Mouse (Mus musculus): ENCODE measurements at regions not wholly inside any gene's neighbourhood (a gene's known extent, or its start where the extent isn't known, plus 50 kb on each side); places are given as distances from the start of the nearest gene placed in this dataset.
A peak's percentile ranks its signal among the peaks of the same experiment; 100 is the strongest.
"Not testable (repeated sequence)": the region's sequence is repeated elsewhere in the genome, so short reads cannot be mapped to it uniquely, and the experiment has no call there.

DNA sequence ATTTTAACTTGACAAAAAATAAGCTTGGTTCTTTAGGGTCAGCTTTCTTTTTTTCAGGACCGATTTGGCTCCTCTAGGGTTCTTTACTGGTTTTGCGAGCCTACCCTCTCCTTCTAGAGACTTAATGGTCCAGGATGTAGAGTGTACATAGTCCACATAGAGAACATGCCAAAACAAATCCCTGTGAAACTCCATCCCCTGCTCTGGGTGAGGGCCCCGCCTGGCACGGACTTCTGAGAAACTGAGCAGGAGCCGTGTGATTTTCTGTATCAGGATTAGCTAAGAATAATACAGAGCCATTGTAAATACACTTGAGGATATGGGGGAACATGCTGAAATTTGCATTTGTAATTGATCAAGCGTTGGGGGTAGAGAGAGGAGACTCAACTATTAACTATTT, 118.2 kb upstream of the Teddm2 start:
- no peak for DNase-seq

DNA sequence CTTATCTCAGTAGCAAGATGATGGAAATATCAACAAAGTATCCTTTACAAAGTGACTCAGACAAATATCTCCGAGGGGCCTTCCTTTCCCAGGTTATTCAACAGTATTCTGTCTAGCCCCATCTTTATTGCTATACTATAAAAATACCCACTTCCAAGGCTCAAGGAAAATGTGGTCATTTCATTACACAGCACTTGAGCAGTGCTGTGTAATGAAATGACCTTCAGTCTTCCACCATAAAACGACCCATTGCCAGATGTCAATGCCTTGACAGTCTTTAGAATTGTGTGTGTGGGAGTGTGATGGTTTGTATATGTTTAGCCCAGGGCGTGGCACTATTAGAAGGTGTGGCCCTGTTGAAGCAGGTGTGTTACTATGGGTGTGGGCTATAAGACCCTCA, 124.3 kb upstream of the Teddm2 start:
- no peak for DNase-seq

DNA sequence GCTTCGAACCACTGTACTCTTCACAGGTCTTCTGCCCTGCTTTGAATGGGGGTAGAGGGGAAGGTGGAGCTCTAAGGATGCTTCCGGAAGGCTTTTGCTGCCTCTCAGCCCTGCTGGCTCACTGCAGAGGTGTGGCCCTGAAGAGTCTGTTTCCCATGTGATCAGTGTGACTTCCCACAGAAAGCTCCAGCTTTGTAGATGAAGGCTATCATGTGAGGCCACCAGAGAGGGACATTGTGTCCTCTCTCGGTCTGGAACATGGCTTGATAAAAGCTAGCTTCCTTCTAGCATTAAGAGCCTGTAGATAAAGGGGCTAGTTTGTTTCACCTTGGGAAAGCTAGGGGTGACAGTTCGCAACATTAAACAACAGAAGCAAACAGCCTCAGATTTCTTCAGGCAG, 127.3 kb upstream of the Teddm2 start:
- DNase-seq: no peak

DNA sequence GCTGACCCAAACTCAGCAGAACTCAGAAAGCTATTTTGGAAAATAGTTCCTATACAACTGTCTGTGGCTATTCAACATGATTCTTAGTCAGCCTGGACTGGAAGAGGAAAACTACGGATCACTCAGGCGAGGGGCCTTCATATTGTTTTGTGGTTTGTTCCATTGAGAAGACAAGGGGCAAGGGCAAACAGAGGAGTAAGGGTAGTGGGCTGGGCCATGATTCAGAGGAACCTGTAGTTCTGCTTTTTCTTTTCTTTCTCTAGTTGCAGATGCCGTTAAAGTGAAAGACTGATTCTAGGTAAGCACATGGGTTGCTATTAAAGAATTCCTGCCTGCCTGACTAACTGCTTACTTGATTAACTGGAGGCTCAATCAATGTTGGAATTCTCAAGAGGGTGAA, 129.8 kb upstream of the Teddm2 start:
- DNase-seq: no peak

DNA sequence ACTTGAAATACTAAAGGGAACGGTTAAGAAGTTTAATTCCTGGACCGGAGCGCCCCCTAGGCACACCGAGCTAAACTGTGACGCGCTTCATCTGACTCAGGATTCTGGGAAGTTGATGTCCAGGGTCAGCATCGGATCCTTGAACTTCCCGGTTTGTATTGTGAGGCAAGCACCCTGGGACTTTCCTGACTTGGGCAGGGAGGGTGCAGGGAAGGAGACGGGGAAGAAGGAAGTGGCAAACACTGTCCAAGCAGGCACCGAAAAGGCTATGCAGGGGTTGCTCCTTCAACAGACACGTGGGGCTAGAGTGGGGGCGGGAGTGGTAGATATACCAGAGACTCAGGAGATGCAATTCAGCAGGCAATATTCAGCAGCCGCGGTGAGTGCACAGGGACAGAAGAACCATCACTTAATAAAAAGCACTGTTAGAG, 132.7 kb upstream of the Teddm2 start:
- DNase-seq: peak; percentile 88

DNA sequence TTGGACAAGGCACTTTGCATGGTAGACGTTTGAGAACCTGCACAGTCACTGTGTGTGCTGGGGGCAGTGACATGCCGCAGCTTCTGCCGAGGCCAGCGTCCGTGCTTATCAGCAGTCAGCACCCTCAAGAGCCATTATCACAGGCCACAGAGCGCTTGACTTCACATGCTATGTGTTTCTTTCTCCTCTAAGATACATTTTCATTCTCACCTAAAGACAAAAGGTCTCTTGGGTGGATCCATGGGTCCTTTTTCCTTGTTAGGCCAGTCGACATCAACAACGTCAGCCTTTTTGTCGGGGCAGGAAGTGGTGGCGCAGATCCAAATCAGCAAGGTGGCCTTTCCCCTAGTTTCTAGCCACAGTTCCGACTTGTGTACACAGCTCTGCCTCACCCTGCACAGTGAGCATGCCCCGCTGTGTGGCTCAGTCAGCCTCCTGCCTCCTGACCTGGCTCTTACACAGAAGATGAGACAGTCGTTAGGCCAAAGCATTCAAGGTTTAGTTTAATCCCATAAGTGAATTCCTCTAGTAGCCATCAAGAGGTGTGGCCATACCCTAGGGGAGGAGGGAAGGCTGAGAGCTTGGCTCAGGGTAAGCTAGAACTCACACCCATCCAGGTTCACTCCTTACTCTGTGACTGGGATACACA, 134.1 kb upstream of the Teddm2 start:
- DNase-seq: peak; percentile 72

DNA sequence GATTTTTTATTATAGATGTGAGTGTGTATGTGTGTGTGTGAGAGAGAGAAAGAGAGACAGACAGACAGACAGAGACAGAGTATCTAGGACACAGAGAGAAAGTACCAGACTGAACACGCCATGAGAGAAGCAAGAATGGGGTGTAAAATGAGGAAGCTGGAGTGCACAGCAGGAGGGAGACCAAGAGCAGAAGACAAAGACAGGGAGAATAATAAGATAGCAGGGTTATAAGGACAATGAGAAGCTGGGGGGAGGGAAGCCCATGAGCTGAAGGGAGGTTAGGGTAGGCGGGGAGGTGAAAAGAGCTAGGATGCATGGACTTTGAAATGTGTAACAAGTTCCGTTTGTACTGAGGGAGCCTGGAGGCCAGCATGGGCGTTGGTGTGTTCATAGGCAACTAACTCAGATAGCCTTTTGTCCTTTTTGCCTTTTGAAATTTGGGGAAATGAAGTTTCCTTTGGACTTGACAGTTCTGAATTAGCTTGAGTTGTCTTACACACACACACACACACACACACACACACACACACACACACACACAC, 136.8 kb upstream of the Teddm2 start:
- no peak for DNase-seq

DNA sequence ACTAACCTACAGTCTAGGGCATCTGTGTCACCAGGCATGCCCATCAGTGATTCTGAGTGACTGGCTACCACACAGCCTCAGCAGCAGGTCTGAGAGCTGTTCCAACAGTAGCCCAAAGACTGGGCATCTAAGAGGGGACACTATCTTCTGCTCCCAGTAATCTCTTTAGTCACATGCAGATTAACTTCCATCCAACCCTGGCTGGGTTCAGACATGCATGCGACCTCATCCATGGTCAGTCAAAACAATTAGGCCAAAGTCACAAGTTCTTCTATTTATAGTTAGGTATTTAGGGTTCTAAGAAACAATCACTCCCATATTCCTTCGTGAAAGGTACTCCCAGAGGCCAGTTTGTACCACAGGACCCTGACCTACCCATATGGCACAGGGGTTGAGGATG, 138.2 kb upstream of the Teddm2 start:
- DNase-seq: no peak

DNA sequence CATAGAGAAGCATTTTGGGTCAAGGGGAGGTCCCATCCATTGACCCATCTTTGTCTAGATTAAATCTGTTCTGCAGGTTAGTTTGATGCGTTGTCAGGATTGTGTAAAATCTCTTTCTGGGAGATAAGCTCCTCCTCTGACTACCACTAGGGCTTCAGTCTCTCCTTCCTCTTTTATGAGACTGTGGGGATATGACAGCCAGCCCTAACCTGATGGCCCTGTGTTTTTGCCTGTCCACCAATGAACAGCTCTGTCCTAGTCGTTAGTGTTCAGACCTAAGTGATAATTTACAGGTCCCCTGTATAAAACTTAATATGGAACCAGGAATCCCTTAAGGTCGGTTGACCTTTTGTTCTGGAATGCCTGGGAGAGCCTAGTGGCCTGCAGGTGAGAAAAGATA, 140.9 kb upstream of the Teddm2 start:
- no peak for DNase-seq

DNA sequence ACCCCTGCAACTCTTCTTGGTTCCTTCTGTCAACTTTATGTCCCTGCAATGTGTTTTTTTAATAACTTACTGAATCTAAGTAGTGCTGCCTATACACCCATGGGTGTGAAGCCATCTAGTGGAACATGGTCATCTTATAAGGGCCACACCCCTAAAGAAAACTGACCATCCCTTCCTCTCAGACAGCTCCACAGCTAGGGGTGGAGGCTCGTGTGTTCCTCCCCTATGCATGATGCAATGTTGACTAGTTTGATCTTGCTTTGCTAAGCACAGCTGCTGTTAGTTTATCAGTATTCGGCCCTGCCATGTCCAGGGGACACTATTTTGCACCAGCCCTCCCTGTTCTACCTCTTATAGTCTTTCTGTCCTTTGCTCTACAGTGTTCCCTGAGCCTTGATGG, 142.9 kb upstream of the Teddm2 start:
- DNase-seq: no peak

DNA sequence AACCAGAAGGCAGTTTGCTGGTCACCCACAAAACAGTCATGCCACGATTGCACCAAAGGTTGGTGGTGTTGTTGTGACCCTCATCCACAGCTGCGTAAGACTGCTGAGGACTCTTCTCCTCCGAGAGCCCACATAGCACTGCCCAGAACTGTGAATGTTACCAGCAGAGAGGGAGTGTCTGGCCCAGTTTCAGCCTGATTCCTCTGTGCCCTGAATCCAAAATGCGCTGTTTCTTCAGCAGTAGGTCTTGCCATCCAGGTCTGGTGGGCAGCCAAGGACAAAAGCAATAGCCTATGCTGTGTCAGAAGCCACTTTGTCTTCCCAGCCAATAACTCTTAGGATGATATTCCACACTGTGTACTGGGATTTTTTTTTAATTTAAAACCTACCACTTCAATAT, 144.7 kb upstream of the Teddm2 start:
- no peak for DNase-seq

DNA sequence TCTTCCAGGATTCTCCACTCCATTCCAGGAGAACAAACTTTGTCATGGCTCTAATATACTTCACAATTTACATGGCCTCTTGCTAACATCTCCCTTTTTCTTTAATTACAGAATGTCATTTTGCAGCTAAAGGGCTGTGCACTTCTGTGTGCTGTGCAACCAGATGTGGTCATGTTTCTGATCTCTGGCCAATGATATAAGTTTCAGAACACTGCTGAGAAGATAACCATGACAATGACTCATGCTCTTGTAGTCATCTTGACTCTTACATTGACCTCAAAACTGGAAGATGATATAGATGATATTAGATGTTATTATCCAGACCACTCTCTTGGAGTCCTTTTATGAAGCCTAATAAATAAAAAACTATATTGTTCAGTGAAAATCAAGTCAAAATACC, 145.9 kb upstream of the Teddm2 start:
- DNase-seq: no peak

DNA sequence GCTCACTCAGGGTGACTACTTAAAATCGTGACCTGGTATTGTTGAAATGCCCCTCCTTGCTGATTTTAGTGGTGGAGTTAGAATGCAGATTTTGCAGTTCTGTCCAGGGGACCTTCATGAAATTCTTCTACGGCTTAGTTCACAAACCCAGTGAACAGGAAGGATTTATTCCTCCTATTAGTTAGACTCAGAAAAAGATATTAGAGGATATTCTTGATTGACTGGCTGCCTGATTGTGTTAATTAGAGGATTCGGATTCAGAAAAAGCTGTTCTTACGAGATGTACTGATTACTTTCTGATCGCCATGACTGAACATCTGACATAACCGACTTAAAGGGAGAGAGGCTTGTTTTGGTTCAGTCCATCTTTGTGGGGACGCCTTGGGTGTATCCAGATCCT, 147.3 kb upstream of the Zfp648 start:
- DNase-seq: no peak

DNA sequence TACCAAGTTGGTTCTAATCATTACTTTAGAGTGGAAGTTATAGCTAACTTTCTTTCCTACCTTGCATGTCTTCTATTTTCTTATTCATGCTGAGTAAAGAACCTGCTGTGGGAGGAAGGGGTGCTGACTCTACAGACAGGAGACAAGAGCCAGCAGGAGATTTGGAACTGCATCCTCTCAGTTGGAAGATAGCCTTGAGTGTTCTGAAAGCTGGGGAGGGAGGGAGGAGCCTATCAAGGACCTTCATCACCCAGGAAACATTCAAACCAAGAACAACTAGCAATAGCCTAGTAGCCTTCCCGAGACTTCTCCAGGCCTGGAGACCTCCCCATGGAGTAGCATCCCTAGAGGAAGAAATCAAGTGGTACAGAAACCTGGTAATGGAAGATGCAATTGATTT, 146.1 kb upstream of the Zfp648 start:
- no peak for DNase-seq

DNA sequence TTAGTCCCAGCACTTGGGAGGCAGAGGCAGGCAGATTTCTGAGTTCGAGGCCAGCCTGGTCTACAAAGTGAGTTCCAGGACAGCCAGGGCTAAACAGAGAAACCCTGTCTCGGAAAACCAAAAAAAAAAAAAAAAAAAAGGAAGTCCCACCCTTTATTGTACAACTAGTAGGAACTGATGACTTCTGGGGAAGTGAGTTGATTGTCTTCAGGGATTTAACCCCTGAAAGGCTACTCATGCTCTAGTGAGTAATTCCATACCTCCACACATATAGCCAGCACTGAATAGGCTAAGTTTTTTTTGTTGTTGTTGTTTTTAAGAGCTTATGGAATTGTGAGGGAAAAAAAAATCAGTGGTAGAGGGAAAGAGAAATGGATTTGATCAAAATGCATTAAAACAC, 139.6 kb upstream of the Zfp648 start:
- DNase-seq: not testable (repeated sequence)

DNA sequence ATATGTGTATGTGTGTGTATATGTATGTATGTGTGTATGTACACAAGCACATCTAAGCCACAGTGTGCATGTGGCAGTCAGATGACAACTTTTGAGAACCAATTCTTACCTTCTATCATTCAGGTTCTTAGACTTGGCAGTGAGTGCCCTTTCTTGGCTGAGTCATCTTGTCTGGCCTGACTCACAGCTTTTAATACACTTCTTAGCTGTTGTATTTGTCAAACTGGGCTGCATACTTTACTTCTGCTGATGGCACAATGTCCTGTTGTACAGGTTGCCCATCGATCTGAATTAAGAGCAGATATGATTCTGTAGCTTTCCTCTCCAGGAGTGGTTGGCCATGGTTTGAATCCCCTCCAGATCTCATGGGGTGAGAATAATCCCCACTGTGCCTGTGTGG, 139.1 kb upstream of the Zfp648 start:
- DNase-seq: no peak

DNA sequence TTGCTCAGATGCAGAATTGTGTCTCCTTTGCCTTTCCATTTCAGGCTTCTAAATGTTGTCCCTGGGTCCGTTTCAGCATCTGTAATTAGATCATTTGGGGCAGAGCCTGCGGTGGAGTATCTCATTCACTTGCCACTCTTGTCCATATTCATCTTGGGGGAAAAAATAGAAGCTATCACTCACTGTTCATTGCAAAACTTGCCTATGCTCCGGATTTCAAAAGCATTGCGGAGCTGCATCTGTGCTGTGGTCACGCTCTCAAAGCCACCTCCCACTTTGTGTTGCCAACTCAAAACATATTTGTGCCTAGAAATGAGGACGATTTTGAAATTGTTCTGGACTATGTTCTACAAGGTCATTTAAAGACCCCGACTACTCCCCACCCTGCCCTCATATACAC, 138.3 kb upstream of the Zfp648 start:
- DNase-seq: peak; percentile 20

DNA sequence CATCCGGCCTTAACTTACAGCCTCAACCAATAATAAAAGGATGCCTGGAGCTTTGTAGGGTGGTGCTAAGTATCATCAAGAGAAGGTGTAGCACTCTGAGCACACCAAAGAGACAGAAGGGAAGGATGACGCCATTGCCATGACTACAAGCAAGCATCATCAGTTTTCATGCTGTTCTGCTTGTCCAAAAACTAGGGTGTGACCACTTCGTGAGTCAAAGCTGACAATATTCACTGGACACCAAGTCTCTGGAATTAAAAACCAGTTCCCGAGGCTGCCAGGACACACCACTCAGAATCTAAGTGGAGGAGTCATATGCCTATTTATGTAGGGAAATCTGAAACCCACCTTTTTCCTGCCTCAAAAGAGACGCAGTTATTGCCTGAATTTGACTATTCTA, 136.4 kb upstream of the Zfp648 start:
- no peak for DNase-seq

DNA sequence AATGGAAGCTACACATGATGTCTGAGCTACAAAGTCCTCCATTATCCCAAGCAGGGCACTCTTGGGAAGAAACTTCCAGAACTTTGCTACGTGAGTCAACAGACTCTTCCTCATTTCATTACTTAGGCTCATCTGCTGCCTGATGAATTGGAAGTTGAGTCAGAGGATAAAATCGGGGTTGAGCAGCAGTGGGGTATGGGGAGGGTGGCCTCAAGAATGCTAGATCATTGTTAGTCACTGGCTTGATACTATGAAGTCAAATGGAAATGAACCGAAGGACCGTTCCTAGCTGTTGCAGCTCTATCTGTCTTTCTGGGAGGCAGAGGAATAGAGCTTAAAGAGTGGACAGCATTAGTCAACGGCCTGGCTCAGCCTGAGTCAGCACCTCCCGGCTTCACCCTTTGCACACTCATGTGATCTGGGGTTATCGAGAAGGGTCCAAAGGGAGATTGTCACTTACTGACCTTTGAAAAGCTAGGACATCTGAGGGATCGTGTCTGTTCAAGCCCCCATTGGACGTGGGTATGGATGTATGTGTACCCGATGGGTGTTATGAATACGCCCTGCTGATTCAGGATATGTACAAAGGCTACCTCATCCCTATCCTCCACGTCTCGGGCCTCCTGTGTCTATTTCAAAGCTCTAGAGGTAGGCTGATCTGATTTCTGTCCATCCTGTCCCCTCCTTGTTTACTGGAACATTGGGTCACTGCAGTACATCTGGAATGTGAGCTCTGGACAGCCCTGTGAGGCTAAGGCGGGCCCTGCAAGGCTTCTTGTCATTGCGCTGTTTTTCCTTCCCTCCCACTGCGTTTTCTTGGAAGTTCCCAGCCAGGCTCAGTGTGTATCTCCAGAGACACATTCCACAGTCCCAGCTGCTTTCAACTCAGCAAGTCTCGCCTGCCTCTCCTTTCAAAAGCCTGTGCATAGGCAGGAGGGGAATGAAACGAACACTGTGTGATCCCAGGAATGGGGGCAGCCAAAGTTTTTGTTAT, 135.4 kb upstream of the Zfp648 start:
- peak; percentile 72 for DNase-seq

DNA sequence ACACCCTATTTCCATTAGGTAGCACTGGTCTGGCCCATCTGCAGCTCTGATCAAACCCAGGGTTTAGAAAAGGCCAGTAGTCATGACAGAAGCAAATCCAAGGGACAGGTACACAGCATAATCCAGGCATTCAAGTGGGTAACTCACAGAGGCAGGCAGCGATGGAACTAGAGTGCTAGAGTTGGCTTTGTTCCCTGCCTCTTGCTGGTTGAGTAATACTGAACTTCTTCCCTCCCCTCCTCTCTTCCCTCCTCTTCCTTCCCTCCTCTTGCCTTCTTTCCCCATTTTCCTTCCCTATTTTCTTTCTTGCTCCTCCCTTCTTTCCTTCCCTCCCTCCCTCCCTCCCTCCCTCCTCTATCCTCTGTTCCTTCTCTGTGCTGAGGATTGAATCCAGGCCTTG, 133.1 kb upstream of the Zfp648 start:
- DNase-seq: no peak

DNA sequence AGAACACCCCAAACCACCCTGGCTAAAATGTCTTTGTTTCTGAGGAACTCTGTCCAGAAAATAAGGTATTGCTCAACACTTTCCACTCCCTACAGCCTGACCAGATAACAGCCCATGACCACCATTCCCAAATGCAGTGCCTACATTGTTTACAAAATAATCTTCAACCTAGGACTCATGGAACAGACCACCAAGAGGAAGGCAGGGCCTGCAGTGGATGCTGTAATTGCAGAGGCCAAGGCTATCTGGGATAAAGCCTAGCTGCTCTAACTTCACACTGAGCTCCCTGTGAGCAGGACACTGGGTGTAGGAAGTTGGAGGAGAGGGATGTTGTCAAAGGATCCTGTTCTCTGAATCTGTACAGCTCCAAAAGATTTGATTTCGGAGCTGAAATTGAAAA, 126.7 kb upstream of the Zfp648 start:
- DNase-seq: no peak

DNA sequence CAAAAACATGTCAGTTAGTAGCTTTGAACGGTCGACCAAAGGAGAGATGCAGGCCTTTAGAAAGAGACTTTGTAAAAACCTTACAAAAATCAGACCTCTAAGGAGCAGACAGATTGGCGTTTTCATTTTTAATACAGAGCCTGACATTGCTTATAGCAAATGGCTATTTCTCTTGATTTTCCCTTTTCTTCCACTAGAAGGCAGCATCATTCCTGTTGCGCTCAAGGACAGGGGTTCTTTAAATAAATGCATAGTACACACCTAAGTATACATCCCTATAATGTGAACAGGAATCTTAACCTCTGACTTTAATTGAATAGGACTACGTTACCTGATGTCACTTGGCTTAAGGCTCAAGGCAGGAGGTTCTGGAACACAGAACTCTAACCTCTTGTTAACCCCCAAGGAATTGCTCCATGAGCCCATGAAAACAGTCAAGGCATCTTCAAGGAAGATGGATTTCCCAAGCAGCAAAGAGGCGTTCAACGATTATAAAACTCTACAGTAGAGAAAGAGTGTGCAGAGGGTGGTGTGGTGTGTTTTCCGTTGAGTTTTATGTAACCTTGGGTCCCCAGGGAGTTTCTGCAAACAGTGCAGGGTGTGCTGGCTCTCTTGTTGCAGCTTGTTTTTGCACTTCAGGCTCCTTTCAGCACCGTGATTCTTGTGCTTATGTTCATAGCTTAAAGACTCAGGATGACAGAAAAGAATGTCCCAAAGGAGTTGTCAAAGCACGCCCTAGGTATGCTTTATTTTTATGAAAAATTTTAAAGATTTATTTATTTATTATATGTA, 124.1 kb upstream of the Zfp648 start:
- DNase-seq: no peak

Measured in lung, postnatal 10 days (tissue).